Mouse (Mus musculus) spleen, adult 12 weeks (tissue): ENCODE measurements around the gene Psmb11.
A peak's percentile ranks its signal among the peaks of the same experiment; 100 is the strongest.
"Not testable (repeated sequence)": the region's sequence is repeated elsewhere in the genome, so short reads cannot be mapped to it uniquely, and the experiment has no call there.

Experiments used
- DNase-seq: peaks from one replicate; pipeline ENCODE4 v3.0.0; 2022; ENCODE audit warnings: low spot score

The Psmb11 gene

GRCm38 (mm10) chr14:54603686-54604085 lies 17.5 kb upstream of the Psmb11 start:
- no peak for DNase-seq

DNA sequence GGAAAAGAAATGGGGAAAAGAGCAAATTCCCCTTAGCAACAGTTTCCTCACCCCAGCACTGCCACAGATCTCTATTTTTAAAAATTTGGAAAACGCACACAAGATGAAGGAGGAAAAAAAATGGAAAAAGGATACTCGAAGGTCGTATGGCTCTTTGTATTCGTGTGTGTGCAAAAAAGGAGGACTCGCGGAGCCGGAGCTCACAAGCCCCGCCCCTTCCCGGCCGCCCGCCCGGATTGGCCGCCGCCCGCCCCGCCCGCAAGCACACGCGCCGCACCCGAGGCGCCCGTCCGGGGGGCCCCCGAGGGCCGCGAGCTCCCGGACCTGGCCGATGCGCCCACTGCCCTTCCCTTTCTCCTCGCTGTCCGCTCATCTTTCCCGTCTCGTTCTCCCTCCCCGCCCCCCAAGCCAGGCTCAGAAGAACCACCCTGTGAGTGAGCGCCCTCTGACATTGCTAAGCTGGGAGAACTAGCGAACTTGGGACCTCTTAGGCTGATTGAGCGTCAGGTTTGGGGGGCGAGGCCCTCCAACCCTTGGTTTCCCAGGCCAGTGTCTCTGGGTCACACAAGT lies 15.4 kb upstream of the Psmb11 start, which contains the start of gene 4931414P19Rik:
TSS of gene 4931414P19Rik (minus strand) at position 242 of the 570 bp plus-strand sequence.
- DNase-seq = peak; percentile 69

DNA sequence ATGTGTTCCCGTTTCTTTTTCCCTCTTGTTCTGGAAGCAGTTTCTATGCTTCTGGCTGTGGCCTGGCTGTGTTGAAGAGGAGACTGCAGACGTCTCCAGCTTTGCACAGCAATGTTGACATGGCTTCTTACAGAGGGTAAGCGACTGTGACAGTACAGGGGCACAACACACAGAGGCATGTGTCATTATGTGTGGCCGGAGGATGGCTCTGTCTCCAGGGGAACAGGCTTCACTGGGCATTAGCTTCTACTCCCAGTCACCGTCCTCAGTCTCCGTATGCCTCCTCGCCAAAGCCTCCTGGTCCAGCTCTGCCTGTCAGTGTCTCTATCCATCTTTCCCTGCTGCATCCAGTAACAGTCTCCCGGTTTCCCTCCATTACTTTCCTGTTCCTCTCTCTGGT lies 14.0 kb upstream of the Psmb11 start:
- DNase-seq = no peak

DNA sequence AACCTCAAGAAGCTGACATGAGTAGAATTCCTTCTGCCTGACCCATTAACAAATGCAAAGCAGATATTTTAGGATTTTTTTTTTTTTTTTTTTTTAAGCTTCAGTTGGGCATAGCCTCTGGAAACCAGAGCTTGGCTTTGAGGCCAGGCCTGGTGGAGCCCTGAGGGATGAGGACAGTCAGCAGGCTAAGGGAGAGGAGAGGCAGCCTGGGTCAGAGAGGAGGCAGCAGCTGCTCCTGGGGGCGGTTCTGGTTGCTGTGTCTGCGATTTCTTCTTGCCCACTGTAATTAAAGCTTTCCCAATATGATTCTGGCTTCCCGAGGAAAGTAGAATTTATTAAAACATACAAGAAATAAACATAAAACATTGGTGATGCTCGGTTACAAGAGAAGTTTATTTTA lies 12.0 kb upstream of the Psmb11 start:
- DNase-seq = no peak

DNA sequence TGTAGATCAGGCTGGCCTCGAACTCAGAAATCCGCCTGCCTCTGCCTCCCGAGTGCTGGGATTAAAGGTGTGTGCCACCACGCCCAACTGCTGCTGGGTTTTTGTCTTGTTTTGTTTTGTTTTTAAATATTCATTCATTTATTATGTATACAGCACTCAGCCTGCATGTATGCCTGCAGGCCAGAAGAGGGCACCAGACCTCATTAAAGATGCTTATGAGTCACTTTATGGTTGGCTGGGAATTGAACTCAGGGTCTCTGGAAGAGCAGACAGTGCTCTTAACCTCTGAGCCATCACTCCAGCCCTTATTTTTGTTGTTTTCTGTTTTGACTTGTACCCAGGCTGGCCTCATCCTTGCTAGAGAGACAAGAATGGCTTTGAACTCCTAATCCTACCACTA lies 11.3 kb upstream of the Psmb11 start:
- no peak for DNase-seq

- DNase-seq = no peak
Measured at GRCm38 (mm10) chr14:54610648-54611047, 10.6 kb upstream of the Psmb11 start.

GRCm38 (mm10) chr14:54614130-54614529 lies 7.1 kb upstream of the Psmb11 start:
- not testable (repeated sequence) for DNase-seq

- no peak for DNase-seq
Measured at GRCm38 (mm10) chr14:54616226-54616825, 4.9 kb upstream of the Psmb11 start.

DNA sequence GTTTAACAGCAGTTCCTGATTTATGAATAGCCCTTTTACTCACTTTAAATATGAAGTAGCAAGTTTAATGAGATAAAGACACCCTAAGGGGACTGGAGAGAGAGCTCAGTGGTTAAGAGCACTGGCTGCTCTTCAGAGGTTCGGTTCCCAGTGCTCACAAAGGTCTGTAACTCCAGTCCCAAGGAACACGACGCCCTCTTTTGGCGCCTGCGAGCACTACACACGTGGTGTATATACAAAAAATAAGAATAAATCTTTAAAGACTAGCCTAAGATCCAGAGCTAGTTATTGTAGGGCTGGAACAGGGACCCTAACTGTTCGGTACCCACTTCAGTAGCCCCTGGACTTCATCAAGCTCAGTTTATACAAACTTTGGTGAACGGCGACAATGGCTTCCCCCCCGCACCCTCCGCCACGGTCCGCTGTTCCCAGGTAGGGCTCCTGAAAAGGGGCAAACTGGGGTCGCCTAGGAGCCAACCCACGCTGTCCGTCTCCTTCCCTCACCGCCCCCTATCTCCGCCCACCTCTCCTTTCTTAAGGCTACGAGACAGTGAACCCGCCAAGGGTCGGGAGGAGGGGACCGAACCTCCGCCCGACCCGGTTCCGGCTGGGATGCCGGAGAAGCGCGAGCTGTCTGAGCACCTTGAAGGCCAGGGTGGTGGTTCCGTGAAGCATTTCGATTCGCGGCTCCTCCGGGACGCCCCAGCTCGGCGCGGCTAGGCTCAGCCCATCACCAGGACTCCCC lies 3.9 kb upstream of the Psmb11 start:
- no peak for DNase-seq

DNA sequence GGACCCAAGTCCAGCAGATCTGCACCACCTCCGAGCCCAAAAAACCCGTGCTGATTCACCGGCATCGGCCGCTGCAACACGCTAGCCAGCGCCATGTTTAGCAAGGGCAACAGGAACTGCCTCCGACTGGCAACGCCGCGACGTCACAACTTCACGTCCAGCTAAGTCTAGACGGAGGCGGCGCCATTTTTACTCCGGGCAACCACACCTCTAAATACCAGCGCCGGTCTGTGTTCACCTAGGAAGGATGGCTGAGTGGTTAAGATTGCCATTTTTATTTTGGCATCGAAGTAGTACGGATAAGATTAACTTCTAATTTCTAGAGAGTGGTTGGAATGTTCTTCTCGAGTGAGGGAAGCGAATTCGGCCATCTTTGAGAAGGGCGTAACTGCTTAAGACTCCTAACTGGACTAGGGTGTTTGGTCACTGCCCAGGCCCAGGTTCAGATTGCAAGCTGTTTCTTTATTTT lies 3.3 kb upstream of the Psmb11 start, which contains the start of gene Psmb5:
TSS of gene Psmb5 (minus strand) at position 126 of the 469 bp plus-strand sequence.
- DNase-seq = peak; percentile 82

DNA sequence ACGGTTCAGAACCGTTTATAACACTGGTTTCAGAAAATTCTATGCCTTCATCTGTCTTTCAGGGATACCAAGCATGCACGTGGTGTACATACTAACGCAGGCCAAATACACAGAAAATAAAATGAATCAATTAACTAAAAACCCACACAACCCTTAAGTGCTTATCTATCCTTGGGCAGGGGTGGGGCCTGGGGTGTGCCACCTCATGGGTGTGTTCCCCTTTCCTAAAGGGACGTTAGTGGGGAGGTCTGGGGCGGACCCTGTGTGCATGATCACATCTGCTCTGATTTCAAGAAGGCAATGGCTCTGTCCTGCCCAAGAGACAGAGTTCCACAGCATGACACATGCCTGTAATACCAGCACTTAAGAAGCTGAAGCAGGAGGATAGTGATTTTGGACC lies 2.1 kb downstream of the Psmb11 start:
- no peak for DNase-seq

DNA sequence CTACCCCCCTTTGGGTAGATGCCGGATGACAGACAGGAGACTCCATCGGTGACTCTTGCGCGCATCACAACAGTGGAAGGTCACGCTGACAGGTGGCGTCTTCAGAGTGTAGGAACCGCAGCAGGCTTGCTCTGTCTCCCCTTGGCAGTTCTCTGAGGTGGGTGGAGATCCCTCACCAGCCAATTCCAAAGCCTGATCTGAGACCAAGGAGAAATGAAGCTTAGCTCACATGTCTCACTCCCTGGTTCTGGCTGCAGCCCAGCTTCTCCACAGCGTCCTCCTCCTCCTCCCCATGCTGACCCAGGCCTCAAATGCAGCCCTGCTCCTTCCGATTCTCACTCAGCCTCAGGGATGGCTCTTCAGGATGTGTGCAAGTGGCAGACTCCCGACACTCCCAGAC lies 3.7 kb downstream of the Psmb11 start:
- DNase-seq = no peak

- no peak for DNase-seq
Measured at GRCm38 (mm10) chr14:54628103-54628502, 6.9 kb downstream of the Psmb11 start.

DNA sequence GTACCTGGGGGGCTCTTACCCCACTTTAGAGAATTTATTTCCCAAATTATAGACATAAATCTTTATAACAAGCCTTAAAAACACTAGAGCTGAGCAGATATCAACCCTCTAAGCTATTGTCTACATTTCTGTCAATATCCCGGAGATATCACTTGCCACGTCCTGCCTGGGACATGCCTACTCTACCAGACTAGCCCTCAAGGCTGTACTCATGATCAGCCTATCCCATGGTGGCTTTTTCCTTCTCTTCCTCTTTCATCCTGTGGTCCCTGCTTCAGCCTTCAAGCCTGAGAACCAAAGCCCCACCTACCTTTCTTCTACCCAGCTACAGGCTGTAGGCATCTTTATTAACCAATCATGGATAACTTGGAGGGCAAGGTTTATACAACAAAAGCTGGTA lies 8.6 kb downstream of the Psmb11 start:
- no peak for DNase-seq

DNA sequence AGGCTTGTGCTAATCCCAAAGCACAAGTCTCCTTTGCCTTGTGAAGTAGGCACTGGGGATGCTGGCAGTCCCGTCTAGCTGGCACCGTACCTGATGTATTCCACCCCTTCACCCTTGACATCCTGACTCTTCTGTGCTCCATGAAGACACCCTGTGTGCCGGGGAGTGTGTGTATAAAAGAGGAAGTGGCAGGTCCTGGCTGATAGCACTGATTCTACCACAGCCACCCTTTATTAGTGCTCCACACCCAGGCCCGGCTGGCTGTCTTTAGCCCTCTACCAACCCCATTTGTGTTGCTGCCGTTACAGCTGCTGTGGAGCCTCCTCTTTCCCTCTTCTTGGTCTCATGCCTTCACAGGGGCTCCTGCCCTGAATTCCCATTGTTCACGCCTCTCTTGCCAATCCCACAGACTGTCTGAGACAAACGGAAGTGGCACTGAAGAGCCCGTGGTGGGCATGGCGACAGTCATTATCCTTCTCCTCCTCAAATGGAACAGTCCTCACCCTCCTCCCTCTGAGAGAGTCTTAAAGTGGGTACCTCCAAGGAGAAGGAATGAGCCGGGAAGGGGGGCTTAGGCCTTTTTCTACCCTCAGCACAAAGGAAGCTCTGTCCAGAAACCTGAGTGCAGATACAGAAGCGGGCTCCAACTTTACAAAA lies 9.5 kb downstream of the Psmb11 start:
- DNase-seq = no peak

GRCm38 (mm10) chr14:54631240-54631599 lies 10.0 kb downstream of the Psmb11 start:
- no peak for DNase-seq

DNA sequence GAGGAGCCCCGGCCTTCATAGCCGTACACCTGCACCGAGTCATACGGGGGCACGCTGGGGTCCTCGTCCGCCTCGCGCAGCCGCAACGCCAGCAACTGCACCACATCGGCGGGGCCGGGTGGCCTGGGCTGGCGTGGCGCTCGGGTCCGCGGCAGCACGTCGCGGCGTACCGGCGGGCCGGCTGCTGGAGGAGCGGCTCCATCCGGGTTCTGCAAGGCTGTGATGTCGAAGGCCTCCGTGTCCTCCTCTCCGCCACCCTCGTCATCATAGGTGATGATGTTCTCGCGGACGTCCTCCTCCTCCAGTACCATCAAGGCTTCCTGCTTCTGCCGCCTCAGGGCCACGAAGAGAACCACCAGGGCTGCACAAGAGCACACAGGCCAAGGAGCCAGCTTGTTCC lies 11.0 kb downstream of the Psmb11 start:
- no peak for DNase-seq

- DNase-seq = no peak
Measured at GRCm38 (mm10) chr14:54634182-54634581, 12.9 kb downstream of the Psmb11 start.

- DNase-seq = no peak
Measured at GRCm38 (mm10) chr14:54636954-54637353, 15.7 kb downstream of the Psmb11 start.

DNA sequence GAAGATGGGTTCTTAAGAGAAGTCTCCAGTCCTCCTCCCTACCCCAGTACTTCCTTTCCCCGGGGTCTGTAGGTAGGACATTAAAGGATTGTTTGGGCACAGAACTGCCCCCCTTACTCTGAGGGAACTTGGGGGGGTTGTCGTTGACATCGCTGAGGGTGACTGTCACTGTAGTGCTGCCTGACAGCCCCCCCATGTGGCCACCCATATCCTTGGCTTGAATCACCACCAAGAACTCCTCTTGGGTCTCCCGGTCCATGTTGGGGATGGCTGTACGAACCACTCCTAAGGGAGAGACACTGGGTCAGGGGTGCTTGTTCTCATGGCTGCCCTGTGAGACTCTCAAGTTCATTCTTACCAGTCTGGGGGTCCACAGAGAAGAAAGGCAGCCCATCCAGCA lies 17.0 kb downstream of the Psmb11 start:
- no peak for DNase-seq

GRCm38 (mm10) chr14:54640121-54640520 lies 18.9 kb downstream of the Psmb11 start:
- DNase-seq = no peak

DNA sequence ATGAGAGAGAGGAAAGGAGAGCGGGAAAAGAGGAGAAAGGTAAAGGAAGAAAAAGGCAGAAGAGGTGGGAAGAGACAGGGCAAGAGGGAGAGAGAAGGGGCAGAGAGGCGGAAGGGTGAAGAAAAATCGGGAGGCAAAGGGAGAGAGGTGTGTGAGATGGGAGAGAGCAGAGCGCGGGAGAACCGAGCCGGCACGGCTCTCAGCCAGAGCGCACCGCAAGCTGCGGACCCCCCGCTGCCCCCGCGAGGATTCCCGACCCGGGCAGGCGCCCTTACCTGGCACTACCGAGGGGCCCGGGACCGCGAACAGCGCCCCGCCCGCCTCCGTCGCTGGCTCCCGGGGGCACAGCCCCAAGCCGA lies 19.7 kb downstream of the Psmb11 start, which contains the start of gene Gm17606:
TSS of gene Gm17606 (plus strand) at position 7 of the 359 bp plus-strand sequence.
- no peak for DNase-seq
